Mouse (Mus musculus): ENCODE measurements around the gene Galk1. TPM values are rescaled to one million over a fixed set of nuclear protein-coding genes. Genes with fewer than 3 reads are reported as not detected.
"Not testable (repeated sequence)": the region's sequence is repeated elsewhere in the genome, so short reads cannot be mapped to it uniquely, and the experiment has no call there.

Galk1 gene
- polyA plus RNA-seq, 1 experiment from 2014 or later: 100 TPM

DNA sequence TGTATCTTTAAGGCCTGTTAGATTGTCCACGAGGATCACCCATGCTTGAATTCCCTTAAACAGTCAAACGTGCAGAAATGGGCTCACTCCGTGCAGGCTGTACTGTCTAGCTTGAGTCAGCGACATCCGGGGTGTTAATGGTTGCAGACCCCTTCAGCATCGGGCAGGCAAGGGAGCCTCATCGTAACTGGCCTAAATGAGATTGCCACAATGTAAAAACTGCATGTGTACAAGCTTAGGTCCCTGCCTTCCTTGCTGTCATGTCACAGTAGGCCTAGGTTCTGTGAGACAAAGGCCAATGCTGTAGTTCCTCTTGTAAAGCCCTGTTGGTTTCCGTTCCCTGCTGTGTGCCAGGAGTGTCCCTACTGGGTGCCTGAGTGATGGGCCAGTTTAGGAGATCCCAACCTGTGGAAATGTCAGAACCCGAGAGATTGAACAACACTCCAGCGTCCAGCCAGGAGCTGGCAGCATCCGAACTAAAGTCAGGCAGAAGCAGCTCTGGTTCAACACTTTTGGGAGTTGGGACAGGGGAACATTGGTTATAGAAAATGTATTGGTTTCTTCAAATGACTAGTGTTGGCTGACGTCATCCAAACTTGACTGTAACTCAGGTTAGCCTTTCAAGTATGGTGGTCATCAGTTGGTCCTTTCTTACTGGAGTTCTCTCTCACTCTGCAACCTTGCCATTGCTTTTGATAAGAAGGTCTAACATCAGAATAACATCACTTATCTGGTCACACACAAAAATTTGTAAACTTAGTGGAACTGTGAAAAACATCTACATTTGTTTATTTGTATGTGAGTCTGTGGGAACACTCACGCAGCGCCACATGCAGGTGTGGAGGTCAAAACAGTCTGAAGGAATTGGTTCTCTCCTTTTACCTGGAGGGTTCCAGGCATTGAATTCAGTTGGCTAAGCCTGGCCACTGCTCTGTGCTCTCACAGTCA lies 18.7 kb upstream of the Galk1 start:
- CTCF ChIA-PET: interaction anchor here (1.2 to 2.1 kb wide), 3 partner anchors 14 to 60 kb away, joined by 3 to 7 read pairs (median 4); no protein-coding TSS in a partner anchor

DNA sequence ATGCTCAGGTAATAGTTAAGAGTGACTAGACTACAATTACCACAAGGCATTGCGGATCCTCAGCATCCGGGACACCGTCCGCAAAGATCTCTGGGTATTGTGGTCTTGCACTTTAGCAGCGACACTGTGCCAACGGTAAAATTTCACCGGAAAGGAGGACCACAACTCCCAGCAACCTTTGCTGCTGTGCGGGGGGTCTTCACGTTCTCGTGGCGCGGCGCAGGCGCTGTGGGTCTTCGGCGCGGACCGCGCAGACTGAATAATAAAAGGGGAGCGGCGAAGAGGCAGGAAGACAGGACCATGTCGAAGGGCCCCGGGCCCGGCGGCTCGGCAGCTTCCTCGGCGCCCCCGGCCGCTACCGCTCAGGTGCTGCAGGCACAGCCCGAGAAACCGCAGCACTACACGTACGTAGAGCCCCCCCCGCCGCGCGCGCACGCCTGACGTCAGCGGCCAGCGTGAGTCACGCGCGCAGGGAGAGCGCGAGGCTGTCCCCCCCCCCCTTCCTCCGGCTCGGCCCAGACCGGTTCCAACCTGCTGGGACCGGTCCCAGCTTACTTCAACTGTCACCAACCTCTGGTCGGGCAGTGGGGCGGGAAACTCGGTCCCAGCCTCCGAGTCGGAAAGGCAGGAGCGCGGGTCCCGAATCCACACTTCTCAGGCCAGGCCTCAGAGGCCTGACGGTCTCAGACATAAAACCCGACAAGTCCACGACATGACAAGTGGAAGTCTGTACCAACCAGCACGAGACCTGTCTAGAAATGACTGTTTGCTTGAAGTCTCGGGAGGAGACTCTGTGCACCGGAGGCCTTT lies 17.8 kb upstream of the Galk1 start, which contains the start of gene Unk:
Unk (plus strand) TSS at position 235 of the 810 bp plus-strand sequence.
- ChIA-PET CTCF (interaction anchor here (1.2 kb wide), 1 partner anchor 16 kb away, joined by 3 read pairs; no protein-coding TSS in a partner anchor), POLR2A (interaction anchor here (0.6 to 1.5 kb wide), 6 partner anchors 9 to 108 kb away, joined by 3 to 5 read pairs (median 4); no protein-coding TSS in a partner anchor)
- in situ Hi-C loops (cut with MboI; ENCODE audit: low pct_unique_long_range_greater_than_20kb): no loop called here
- no peaks in the 10 kb centered on the region for H3K27me3 ChIP-seq
- DNase-seq (ENCODE audit: low read depth, low spot score) (peak; percentile 94), ATAC-seq (peak; percentile 80)
- TF ChIP-seq CTCF (IDR thresholded peaks at IDR 0.05): no peak

More for the DNA sequence above, 18.7 kb upstream of the Galk1 start:
- in situ Hi-C loops (cut with MboI; ENCODE audit: low pct_unique_long_range_greater_than_20kb): no loop called here
- POLR2A ChIA-PET: interaction anchor here (0.9 to 1.5 kb wide), 4 partner anchors 9 to 107 kb away, joined by 3 to 5 read pairs (median 4); no protein-coding TSS in a partner anchor
- ATAC-seq (peak; percentile 7), DNase-seq (ENCODE audit: low read depth, low spot score) (no peak)
- H3K27me3 ChIP-seq: no peaks in the 10 kb centered on the region
- TF ChIP-seq CTCF (IDR thresholded peaks at IDR 0.05): no peak

DNA sequence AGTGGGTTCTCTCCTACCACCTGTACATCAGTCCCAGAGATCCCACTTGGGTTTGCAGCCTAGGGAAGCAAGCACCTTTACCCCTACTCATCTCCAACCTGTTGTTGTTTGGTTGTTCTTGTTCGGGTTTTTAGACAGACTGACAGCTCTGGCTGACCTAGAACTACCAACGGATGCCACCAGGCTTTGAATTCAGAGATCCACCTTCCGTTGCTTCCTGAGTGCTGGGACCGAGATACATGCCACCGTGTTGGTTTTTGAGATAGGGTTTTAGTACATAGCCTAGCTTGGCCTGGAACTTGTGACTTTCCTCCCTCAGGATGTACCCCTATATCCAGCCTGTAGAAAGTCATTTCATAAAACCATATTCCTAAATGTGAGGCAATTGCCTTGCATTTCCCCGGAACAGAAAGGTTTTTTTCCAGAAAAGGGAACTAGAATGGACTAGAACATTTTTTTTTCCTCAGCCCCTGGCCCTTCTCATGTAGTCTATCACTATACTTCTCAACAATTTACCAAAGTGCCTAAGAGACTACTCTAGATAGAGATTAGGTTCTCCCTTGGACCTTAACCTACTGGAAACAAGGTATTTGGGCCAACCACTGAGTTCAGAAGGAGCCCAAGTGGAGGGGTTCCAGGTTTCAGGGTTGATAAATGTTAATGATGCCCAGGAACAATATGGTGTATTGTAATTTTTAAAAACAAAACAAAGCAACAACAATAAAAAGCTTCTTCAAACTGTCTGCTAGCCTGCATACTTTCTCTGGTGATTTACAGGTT lies 16.8 kb upstream of the Galk1 start:
- no peaks in the 10 kb centered on the region for H3K27me3 ChIP-seq
- ChIA-PET CTCF (no interaction called here), POLR2A (interaction anchor here (1.4 to 1.5 kb wide), 2 partner anchors 8 to 30 kb away, joined by 3 to 4 read pairs; no protein-coding TSS in a partner anchor)
- TF ChIP-seq CTCF (IDR thresholded peaks at IDR 0.05): no peak
- ATAC-seq (no peak), DNase-seq (ENCODE audit: low read depth, low spot score) (no peak)
- in situ Hi-C loops (cut with MboI; ENCODE audit: low pct_unique_long_range_greater_than_20kb): no loop called here

DNA sequence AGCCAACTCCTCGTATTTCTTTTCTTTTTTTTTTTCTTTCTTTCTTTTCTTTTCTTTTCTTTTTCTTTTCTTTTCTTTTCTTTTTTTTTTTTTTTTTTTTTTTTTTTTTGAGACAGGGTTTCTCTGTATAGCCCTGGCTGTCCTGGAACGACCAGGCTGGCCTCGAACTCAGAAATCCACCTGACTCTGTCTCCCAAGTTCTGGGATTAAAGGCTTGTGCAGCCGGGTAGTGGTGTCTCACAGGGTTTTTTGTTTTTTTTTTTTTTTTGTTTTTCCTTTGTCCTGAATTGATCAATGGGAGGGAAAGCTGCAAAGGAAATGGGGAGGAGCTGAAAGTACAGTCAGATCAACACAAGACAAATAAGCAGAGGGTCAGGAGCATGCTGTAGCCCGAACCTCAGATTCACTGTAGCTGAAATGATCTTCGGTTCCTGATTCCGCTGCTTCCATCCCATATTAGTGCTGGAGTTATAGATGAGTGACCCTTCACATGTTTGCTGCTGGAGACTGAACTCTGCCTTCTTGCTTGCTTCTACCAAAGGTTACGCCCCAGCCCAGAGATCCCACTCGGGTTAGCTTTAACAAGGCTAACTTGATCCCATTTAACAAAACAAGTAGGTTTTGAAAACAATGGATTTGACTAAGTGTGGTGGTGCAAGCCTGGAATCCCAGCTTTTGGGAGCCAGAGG lies 15.8 kb upstream of the Galk1 start:
- in situ Hi-C loops (cut with MboI; ENCODE audit: low pct_unique_long_range_greater_than_20kb): no loop called here
- ATAC-seq (no peak), DNase-seq (ENCODE audit: low read depth, low spot score) (no peak)
- ChIA-PET CTCF (no interaction called here), POLR2A (no interaction called here)
- H3K27me3 ChIP-seq: no peaks in the 10 kb centered on the region
- TF ChIP-seq CTCF (IDR thresholded peaks at IDR 0.05): no peak

DNA sequence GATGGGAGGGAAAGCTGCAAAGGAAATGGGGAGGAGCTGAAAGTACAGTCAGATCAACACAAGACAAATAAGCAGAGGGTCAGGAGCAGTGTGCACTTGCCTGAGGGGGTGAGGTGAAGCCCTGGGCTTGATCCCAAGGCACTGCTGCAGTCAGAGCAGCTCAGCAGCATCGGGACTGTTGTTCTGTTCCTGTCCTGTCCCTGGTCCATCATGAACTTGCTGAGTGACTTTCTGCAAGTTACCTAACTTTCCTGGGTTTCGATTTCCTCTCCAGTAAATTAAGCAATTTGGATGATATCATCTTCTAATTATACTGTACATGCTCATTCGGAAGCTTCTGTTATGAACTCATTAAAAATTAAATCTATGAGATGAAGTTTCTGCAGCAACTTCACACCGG lies 15.2 kb upstream of the Galk1 start, which contains the start of gene H3f3b:
H3f3b (minus strand) TSS at position 207 of the 400 bp plus-strand sequence.
- H3K27me3 ChIP-seq: no peaks in the 10 kb centered on the region
- in situ Hi-C loops (cut with MboI; ENCODE audit: low pct_unique_long_range_greater_than_20kb): no loop called here
- DNase-seq (ENCODE audit: low read depth, low spot score) (no peak), ATAC-seq (no peak)
- ChIA-PET CTCF (no interaction called here), POLR2A (no interaction called here)
- no peak for TF ChIP-seq CTCF (IDR thresholded peaks at IDR 0.05)

DNA sequence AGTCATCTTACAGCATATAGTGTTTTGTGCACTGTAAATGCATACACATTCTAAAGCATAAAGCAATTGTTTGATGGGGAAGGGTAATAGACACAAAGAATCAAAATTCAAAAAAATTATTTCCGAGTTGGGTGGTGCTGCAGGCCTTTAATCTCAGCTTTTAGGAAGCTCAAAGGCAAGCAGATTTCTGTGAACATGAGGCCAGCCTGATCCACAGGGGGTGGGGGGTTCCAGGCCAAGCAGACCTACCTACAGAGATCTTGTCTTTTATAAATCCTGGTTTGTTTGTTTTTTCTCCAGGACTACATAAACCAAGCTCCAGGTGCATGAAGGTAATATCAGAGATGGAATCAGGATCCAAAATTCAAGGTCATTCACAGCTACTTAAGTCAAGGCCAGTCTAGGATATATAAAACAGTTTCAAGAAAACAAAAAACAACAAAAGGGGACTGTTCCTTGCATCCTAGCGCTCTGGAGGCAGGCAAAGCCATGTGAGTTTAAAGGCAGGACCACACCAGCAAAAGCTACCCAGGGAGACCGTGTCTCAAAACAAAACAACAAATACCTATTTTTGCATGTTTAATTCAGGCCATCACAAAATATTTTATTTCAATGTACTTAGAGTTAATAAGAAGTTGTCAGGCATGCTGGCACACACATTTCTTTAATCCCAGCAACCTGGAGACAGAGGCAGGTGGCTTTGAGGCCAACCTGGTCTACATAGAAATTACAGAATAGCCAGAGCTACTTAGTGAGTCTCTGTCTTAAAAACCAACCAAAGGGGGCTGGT lies 12.7 kb upstream of the Galk1 start:
- TF ChIP-seq CTCF (IDR thresholded peaks at IDR 0.05): no peak
- POLR2A ChIA-PET: interaction anchor here (1.1 kb wide), 1 partner anchor 60 kb away, joined by 3 read pairs; no protein-coding TSS in a partner anchor
- H3K27me3 ChIP-seq: no peaks in the 10 kb centered on the region
- ATAC-seq (no peak), DNase-seq (ENCODE audit: low read depth, low spot score) (no peak)
- in situ Hi-C loops (cut with MboI; ENCODE audit: low pct_unique_long_range_greater_than_20kb): no loop called here
- CTCF ChIA-PET: interaction anchor here (0.8 to 1.2 kb wide), 2 partner anchors 71 to 105 kb away, joined by 3 to 4 read pairs; partner anchors contain the start of gene Trim65

DNA sequence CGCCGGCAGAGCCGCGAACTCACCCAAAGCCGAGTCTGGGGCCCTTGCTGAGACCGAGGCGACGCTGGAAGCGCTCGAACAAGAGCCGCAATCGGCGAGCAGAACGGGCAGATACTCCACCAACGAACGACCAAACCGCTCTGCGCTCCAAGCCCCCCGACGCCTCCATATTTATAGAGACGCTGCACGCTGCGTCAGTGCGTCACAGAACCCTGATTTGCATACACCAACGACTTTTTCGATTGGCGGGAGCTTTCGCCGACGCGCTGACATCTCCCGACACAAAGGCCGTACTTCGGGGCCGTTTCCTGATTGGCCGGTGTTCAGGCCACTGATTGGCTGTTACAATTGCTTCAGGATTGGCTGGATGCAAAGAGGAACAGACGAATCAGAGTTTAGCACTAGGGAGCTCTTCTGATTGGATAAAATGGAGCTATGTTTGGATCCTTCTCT lies 11.9 kb upstream of the Galk1 start:
- H3K27me3 ChIP-seq: no peaks in the 10 kb centered on the region
- CTCF ChIA-PET: interaction anchor here (0.8 to 1.2 kb wide), 2 partner anchors 72 to 106 kb away, joined by 3 to 4 read pairs; partner anchors contain the start of gene Trim65
- peak; percentile 97 for DNase-seq (ENCODE audit: low read depth, low spot score)
- in situ Hi-C loops (cut with MboI; ENCODE audit: low pct_unique_long_range_greater_than_20kb): no loop called here
- ATAC-seq: peak; percentile 65
- POLR2A ChIA-PET: interaction anchor here (1.0 to 1.1 kb wide), 2 partner anchors 61 kb away, joined by 3 to 4 read pairs; no protein-coding TSS in a partner anchor
- no peak for TF ChIP-seq CTCF (IDR thresholded peaks at IDR 0.05)

DNA sequence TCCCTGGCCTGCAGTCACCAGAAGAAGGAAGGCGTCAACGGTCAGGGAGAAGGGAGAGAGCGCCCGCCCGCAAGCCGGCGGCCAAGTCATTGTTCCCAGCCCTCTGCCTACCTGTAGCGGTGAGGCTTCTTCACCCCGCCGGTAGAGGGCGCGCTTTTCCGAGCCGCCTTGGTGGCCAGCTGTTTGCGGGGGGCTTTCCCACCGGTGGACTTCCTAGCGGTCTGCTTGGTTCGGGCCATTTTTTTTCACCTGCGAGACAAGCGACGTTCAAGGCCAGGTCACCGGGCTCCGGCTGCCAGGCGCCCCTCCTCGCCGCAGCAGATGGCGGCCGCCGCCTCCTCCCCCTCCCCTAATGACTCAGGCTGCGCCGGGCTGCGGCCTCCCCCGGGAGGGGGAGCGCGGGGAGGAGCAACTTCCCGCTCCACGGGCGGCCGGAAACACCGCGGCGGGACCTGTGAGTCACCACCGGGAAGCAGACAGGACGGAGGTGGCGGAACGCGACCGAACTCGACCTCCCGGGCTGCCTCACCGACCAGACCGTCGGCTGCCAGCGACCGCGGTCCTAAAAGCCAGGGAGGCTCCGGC lies 11.3 kb upstream of the Galk1 start:
- DNase-seq (ENCODE audit: low read depth, low spot score) (peak; percentile 53), ATAC-seq (peak; percentile 30)
- in situ Hi-C loops (cut with MboI; ENCODE audit: low pct_unique_long_range_greater_than_20kb): no loop called here
- peak; percentile 94 for TF ChIP-seq CTCF (IDR thresholded peaks at IDR 0.05)
- H3K27me3 ChIP-seq: no peaks in the 10 kb centered on the region
- ChIA-PET CTCF (interaction anchor here (1.2 kb wide), 1 partner anchor 73 kb away, joined by 3 read pairs; no protein-coding TSS in a partner anchor), POLR2A (interaction anchor here (1.0 kb wide), 1 partner anchor 62 kb away, joined by 4 read pairs; no protein-coding TSS in a partner anchor)

DNA sequence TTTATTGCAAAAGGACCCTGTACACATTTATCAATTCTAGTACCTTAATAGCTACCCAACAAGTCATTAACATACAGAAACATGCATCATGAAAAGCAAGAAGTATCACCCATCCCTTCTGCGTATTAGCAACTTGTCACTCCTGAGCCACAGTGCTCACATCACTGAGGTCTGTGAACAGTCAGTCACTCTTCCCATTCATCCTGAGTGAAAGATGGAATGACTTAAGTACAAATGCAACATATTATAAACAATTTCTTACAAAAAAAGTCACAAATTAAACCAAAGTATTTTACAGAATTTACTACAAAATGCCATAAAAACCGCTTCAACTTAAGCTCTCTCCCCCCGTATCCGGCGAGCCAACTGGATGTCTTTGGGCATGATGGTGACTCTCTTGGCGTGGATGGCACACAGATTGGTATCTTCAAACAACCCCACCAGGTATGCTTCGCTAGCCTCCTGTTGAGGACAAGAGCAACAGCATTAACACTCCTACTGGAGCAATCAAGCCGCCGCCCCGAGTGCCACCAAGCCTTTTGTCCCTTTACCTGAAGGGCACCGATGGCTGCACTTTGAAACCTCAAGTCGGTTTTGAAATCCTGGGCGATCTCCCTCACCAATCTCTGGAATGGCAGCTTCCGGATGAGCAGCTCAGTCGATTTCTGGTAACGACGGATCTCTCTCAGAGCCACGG lies 10.7 kb upstream of the Galk1 start:
- in situ Hi-C loops (cut with MboI; ENCODE audit: low pct_unique_long_range_greater_than_20kb); DNase-seq (ENCODE audit: low read depth, low spot score); CTCF ChIA-PET; H3K27me3 ChIP-seq; ATAC-seq: not testable (repeated sequence)
- POLR2A ChIA-PET: interaction anchor here (1.0 to 1.3 kb wide), 4 partner anchors 22 to 105 kb away, joined by 3 to 5 read pairs (median 4); no protein-coding TSS in a partner anchor
